Mouse (Mus musculus) brown adipose tissue, adult 24 weeks (tissue): ENCODE data around the gene Erf. TPM values are rescaled to one million over a fixed set of nuclear protein-coding genes. Genes with fewer than 3 reads are reported as not detected.

ENCODE experiments used
- H3K27ac ChIP-seq: fragments of 200-500 bp; replicated peaks from 2 replicates; pipeline ENCODE4 v1.5.1; 2012; ENCODE audit warnings: low read depth, mild to moderate bottlenecking, low read length
- H3K4me1 ChIP-seq: fragments of 200-500 bp; 2 replicates; pipeline ENCODE4 v1.6.1; 2012; ENCODE audit warnings: low read length, mixed read lengths; ENCODE audit not compliant: control insufficient read depth, insufficient read depth, insufficient read length
- H3K4me3 ChIP-seq: fragments of 200-500 bp; 2 replicates; pipeline ENCODE4 v1.5.1; 2012; ENCODE audit warnings: low read depth, mild to moderate bottlenecking, low read length, moderate library complexity; ENCODE audit not compliant: insufficient read depth
- polyA plus RNA-seq: library from polyadenylated mRNA; stranded (reverse); fragments of >200 nt; gene quantifications from 2 replicates; pipeline ENCODE4 v1.2.4, GENCODE M21; 2012; ENCODE audit not compliant: missing spikeins, insufficient read depth, insufficient read length

The Erf gene
- 7.1 and 7.4 TPM in 2 replicates for polyA plus RNA-seq

GRCm38 (mm10) chr7:25250141-25250972, at the start of gene Erf:
Gene Erf (minus strand): TSS chr7:25250761.
- peak within 1 kb of the TSS; percentile 89 for H3K27ac ChIP-seq
- H3K4me3 ChIP-seq = peak within 1 kb of the TSS; percentile 83
- H3K4me1 ChIP-seq = peaks cover 19% of the 10 kb centered on the region

GRCm38 (mm10) chr7:25297454-25298325, 47.1 kb upstream of the Erf start, which contains the start of gene Pafah1b3:
Gene Pafah1b3 (minus strand): TSS chr7:25297986.
- no peaks in the 10 kb centered on the region for H3K4me1 ChIP-seq
- peak within 1 kb of the TSS; percentile 4 for H3K27ac ChIP-seq
- H3K4me3 ChIP-seq = peak within 1 kb of the TSS; percentile 76

GRCm38 (mm10) chr7:25296945-25297453, 46.4 kb upstream of the Erf start:
- peak overlapping the region; percentile 76 for H3K4me3 ChIP-seq
- no peaks in the 10 kb centered on the region for H3K4me1 ChIP-seq
- H3K27ac ChIP-seq = no peak overlapping the region

GRCm38 (mm10) chr7:25294960-25295722, 44.6 kb upstream of the Erf start:
- Histone ChIP-seq H3K4me3 (no peak overlapping the region), H3K4me1 (no peaks in the 10 kb centered on the region), H3K27ac (no peak overlapping the region)

GRCm38 (mm10) chr7:25294495-25294894, 43.9 kb upstream of the Erf start:
- H3K4me1 ChIP-seq = no peaks in the 10 kb centered on the region
- H3K27ac ChIP-seq = no peak overlapping the region
- no peak overlapping the region for H3K4me3 ChIP-seq

- Histone ChIP-seq H3K4me3 (no peak overlapping the region), H3K4me1 (no peaks in the 10 kb centered on the region), H3K27ac (no peak overlapping the region)
These were observed 42.7 kb upstream of the Erf start for GRCm38 (mm10) chr7:25293191-25293739.

GRCm38 (mm10) chr7:25292107-25292506, 41.5 kb upstream of the Erf start:
- H3K27ac ChIP-seq = no peak overlapping the region
- no peak overlapping the region for H3K4me3 ChIP-seq
- H3K4me1 ChIP-seq = no peaks in the 10 kb centered on the region

- no peaks in the 10 kb centered on the region for H3K4me1 ChIP-seq
- no peak overlapping the region for H3K27ac ChIP-seq
- no peak overlapping the region for H3K4me3 ChIP-seq
These were observed 40.4 kb upstream of the Erf start for GRCm38 (mm10) chr7:25290911-25291310.

- no peak overlapping the region for H3K27ac ChIP-seq
These were observed 39.9 kb upstream of the Erf start for GRCm38 (mm10) chr7:25290463-25290862.

GRCm38 (mm10) chr7:25289925-25290324, 39.4 kb upstream of the Erf start:
- Histone ChIP-seq H3K27ac (no peak overlapping the region), H3K4me1 (peaks cover 3% of the 10 kb centered on the region; the same call in 1 of the 2 replicates), H3K4me3 (no peak overlapping the region)

More at GRCm38 (mm10) chr7:25290463-25290862, 39.9 kb upstream of the Erf start:
- Histone ChIP-seq H3K4me1 (peaks cover 3% of the 10 kb centered on the region; the same call in 1 of the 2 replicates), H3K4me3 (no peak overlapping the region)

GRCm38 (mm10) chr7:25288721-25289120, 38.2 kb upstream of the Erf start:
- no peak overlapping the region for H3K4me3 ChIP-seq
- H3K4me1 ChIP-seq = peaks cover 9% of the 10 kb centered on the region; the same call in 1 of the 2 replicates
- no peak overlapping the region for H3K27ac ChIP-seq

- Histone ChIP-seq H3K4me1 (peaks cover 9% of the 10 kb centered on the region), H3K27ac (no peak overlapping the region), H3K4me3 (no peak overlapping the region)
These were observed 37.5 kb upstream of the Erf start for GRCm38 (mm10) chr7:25288011-25288410.

- H3K27ac ChIP-seq = no peak overlapping the region
- no peak overlapping the region for H3K4me3 ChIP-seq
- peaks cover 12% of the 10 kb centered on the region for H3K4me1 ChIP-seq
These were observed 36.4 kb upstream of the Erf start for GRCm38 (mm10) chr7:25286989-25287388.

- no peak overlapping the region for H3K4me3 ChIP-seq
- peaks cover 17% of the 10 kb centered on the region for H3K4me1 ChIP-seq
- H3K27ac ChIP-seq = no peak overlapping the region
These were observed 35.1 kb upstream of the Erf start for GRCm38 (mm10) chr7:25285511-25286238.
